Mouse (Mus musculus) regulatory T cell (primary cell): ENCODE data around the gene Ube2e1.

Experiments
- in situ Hi-C: fragments of 300-600 bp; cut with MboI, MseI; formaldehyde crosslinking; loops from one replicate; pipeline ENCODE4 v1.15.1; 2025; ENCODE audit warnings: high pct_unique_total_duplicates

Ube2e1 gene

DNA sequence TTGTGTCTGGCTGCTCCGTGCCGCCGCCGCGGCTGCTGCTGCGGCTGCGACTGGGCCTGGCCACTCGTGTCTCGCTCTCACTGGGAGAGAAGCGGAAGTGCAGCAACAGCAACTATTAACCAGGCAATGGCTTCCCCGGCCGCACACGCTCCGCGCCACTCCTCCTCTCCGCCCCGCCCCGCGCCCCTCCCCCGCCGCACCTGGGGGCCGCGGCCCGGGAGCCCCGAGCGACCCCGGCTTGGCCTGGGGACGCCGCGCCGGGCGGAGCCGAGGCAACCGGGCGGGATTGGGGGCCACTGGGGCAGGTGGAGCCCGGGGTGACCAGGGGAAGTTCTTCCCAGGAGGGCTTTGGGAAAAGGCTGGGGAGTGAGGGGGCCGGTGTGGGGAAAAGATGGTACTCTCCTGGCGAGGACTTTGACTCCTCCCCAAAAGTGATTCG is at the start of gene Ube2e1:
Ube2e1 (minus strand) TSS at position 167 of the 439 bp plus-strand sequence.
- in situ Hi-C loops: no loop called here

GRCm38 (mm10) chr14:18379841-18380240 is 48.2 kb upstream of the Ube2e1 start:
- in situ Hi-C loops: no loop called here

DNA sequence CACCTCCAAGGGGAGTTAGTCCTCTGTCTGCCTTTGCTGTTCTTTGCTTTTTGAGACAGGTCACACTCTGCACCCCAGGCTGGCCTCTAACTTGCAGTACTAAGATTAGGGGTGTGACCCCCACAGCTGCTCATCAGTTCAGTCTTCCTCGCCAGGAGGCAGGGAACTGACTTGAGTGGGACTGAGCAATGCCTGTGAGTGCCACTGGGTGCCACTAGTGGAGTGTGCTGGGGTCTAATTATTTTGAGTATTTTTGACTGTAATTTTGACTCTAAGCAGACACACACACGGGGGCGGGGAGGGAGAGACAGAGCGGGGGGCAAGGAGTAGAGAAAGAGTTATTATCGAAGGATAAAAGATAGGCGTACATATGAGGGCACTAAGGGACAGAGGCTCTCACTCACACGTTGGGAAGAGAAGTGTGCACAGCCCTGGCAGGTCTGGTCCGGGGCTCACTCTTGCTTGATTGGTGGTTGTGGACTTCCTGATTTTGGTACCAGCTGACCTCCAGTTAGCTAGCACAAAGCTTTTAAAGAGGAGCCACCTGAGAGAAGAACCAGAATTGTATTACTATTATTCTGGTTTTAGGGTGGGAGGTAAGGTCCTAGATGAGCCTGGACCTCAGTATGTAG is 46.4 kb upstream of the Ube2e1 start:
- in situ Hi-C loops: no loop called here

DNA sequence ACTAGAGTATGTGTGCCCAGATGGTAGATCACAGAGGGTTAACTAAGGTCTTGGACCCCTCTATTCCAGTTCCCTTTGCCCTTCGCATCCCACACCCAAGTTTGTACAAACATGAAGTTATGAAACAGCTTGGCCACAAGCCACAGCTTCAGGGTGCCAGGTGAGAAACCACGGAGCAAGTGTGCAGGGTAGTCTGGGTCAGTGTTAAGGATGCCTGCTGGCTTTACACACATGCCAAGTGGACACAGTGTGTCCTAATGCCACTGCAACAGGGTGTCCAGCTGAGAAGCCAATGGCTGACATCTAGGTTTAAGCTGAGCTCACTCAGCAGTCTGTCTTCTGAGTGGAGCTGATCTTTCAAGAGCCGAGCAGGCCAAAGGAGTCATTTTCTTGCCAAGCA is 44.5 kb upstream of the Ube2e1 start:
- in situ Hi-C loops: no loop called here

DNA sequence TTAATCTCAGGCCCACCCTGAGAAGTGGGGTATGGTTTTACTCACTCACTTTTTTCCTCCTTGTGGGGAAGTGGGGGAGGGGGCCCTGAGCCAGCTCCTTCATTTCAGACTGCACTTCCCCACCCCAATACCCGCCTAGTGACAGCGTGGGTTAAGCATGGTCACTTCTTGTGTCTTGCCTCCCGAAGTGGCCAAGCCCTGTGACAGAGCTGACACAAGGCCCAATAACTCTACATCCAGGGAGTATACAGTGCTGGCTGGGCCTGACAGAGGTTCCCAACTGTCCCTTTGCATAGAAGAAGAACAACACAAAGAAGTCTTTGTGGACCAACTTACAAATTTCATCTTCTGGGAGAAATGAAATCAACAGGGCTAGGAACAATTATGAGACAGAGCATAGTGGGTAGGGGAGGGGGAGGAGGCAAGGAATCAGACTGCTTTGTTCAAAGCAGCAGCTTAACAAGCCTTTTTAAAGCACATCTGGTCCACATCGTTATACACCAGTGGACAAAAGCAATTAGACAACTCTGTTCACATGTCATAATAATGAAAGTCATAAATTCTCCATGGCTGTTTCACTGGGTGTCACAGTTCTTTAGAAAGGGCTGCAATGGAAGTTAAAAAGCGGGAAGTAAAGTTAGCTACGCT is 42.2 kb upstream of the Ube2e1 start:
- in situ Hi-C loops: no loop called here

DNA sequence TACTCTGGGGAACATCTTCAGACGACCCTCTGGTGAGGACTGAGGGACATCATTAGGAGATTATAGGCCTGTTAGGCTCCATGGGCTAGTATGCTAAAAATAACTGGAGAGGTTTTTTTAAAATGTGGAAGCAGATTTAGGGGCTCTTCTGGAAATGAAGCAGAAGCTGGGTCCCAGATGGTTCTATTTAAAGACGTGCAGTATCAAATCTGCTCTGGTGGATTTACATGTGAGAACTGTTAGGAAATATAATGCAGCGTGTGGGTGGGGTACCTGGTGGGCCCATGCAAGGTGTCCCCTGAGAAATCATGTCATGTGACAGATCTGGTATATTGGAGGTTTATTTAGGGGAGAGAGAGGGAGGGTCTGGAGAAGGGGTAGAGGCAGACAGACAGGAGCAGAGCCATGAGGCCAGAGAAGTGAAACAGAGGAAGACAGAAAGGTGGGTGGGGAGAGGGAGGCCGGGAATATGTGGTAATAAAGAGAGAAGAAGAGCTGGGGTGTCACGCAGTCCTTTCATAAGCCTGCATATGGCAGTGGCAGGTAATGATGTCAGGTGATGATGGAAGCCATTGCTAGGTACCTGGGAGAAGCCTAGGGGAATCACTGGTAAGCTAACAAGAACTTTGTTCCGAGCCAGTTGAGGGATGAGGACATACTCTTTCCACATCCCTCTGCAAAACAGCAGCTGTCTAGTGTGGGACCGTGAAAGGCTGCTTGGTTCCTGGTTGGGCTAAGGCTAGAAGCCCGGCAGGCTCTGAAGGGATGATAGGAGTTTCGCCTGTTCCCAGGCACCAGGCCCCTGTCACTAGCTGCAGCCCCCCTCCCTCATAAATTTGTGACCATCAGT is 41.3 kb upstream of the Ube2e1 start:
- in situ Hi-C loops: no loop called here

DNA sequence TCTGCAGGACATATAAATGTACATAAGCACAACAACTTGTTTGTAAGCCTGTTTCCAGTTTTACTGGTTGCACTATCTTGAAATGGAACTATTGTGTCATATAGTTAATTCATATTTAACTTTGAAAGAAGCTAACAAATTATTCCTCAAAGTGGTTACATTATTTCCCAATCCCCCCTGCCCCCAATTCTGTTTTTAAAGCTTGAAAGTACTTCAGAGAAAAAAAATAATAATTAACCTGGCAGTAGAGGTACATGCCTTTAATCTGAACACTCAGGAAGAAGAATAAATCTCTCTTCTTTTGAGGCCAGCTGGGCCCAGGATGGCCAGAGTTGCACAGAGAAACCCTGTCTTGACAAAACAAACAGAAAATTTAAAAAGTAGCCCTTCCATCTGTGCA is 37.4 kb upstream of the Ube2e1 start:
- in situ Hi-C loops: no loop called here

DNA sequence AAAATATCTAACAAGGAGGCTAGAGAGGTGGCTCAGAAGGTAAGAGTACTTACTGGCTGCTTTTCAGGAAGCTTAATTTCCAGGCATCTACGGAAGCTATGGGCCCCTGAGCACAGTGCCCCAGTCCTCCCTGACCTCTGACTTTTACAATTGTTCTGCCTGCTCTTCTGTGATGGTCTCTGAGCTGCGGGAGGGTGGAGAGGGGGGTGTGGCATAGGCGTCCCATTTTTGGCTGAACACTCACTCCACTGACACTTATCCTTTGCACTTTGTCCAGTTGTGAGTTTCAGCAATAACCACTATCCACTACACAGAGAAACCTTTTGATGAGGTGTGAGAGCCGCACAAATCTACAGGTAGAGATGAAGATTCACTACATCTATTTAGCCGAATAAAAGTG is 35.4 kb upstream of the Ube2e1 start:
- in situ Hi-C loops: no loop called here

GRCm38 (mm10) chr14:18364321-18364720 is 32.7 kb upstream of the Ube2e1 start:
- in situ Hi-C loops: no loop called here

DNA sequence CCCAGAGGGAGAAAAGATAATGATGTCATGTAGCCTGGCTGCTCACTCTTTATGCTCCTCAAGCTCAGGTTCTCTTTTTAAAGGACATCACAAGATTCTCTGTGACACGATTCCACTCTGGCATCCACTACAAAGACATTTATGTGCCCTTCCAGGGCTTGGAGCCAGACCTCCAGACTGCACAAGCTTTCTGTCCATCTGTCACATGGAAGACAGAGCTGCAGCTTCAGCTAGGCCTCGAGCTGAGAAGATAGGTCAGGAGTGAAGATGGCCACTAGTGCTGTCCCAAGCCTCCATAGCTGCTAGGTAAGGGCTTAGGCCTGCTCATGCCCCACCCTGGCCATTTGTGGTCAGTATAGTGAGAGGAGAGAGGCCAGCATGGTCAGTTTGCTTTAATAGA is 24.8 kb upstream of the Ube2e1 start:
- in situ Hi-C loops: loop anchor here (10.0 kb wide), 1 partner anchor 648 kb away; no protein-coding TSS in a partner anchor

- in situ Hi-C loops: loop anchor here (10.0 kb wide), 1 partner anchor 649 kb away; no protein-coding TSS in a partner anchor
These were observed 24.0 kb upstream of the Ube2e1 start for GRCm38 (mm10) chr14:18355514-18356190.

- in situ Hi-C loops: loop anchor here (10.0 kb wide), 1 partner anchor 651 kb away; no protein-coding TSS in a partner anchor
These were observed 21.9 kb upstream of the Ube2e1 start for GRCm38 (mm10) chr14:18353525-18353924.

- in situ Hi-C loops: loop anchor here (10.0 kb wide), 1 partner anchor 652 kb away; no protein-coding TSS in a partner anchor
These were observed 21.3 kb upstream of the Ube2e1 start for GRCm38 (mm10) chr14:18352934-18353333.

DNA sequence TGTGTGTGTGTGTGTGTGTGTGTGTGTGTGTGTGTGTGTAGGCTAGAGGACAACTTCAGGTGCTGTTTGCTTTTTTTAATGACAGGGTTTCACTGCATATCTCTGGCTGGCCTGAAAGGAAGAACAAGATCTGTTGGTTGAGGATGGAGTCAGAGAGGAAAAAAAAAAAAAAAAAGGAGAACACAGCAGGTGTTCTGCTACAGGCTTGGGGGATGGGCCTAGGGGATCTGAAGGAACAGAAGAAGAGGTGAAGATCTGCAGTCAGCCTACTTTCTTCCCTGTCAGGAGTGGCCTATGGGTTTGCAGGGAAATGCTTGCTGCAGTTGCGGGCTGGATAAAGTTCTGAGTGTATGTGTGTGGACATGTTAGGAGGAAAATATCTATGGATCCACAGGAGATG is 19.0 kb upstream of the Ube2e1 start:
- in situ Hi-C loops: loop anchor here (10.0 kb wide), 1 partner anchor 654 kb away; no protein-coding TSS in a partner anchor

DNA sequence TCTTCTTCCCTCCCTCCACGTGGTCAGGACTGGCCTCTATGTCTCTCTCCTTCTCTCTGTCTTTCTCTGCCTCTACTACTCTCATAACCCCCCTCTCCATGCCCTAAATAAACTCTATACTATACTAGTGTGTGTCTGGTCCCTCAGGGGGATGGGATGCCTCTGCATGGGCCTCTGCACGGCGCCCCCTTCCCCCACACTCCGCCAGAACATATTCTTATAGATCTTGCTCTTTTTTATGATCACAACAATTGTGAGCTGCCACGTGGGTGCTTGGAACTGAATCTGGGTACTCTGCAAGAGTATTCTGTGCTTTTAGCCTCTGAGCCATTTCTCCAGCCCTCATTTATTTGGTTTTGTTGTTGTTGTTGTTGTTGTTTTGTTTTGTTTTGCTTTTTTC is 18.2 kb upstream of the Ube2e1 start:
- in situ Hi-C loops: loop anchor here (10.0 kb wide), 1 partner anchor 655 kb away; no protein-coding TSS in a partner anchor

- in situ Hi-C loops: no loop called here
These were observed 11.9 kb upstream of the Ube2e1 start for GRCm38 (mm10) chr14:18343589-18343988.

- in situ Hi-C loops: no loop called here
These were observed 11.1 kb upstream of the Ube2e1 start for GRCm38 (mm10) chr14:18342749-18343148.

GRCm38 (mm10) chr14:18341088-18341487 is 9.4 kb upstream of the Ube2e1 start:
- in situ Hi-C loops: no loop called here

- in situ Hi-C loops: no loop called here
These were observed 4.4 kb upstream of the Ube2e1 start for GRCm38 (mm10) chr14:18336106-18336505.

DNA sequence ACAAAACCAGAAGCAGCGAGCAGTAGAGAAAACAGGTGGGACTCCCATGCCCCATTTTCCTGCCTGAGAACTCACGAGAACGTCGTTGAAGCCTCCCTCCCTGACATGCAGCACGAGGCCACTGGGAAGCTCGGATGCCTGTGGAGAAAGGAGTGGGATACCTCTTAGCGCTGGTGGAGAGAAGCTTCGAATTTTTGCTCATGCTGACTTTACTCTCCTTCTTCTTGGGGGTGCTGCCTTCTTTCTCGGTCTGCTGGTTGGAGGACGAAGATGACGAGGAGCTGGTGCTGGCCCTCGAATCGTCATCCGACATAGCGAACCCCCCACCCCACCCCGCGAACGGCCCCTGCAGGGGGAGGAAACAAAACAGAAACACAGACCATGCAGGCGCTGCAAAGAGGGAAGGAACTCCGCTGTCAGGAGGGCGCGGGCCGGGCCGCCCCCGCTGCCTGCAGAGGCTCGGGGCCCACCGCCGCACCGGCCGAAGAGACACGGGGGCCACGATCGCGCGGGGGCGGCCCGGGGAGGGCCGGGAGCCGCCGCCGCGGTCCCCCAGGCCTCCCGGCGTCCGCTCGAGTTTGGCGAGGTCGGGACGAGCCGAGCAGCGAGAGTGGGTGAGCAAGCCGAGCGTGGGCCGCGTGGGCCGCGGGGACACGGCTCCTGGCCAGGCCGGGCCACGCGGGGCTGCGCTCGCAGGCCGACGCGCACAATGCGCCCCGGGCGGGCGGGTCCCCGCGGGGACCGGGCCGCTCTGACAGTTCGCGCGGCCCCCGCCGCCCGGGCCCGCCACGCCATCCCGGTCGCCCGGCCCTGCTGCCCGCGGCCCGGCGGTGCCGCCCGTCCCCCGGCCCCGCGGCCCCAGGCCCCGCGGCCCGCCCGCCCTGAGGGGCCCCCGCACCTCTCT is 618 bp downstream of the Ube2e1 start:
- in situ Hi-C loops: no loop called here
